Mouse (Mus musculus) limb, embryonic 12.5 days (tissue): ENCODE results near the gene Tmppe. TPM values are rescaled to one million over a fixed set of nuclear protein-coding genes. Genes with fewer than 3 reads are reported as not detected.
"Not testable (repeated sequence)": the region's sequence is repeated elsewhere in the genome, so short reads cannot be mapped to it uniquely, and the experiment has no call there.

Source experiments
- ATAC-seq: fragments of 200-750 bp; cut with Nextera tagmentation; 2 replicates; pipeline ENCODE4 v1.8.0; 2017; ENCODE audit warnings: low read depth, moderate TSS enrichment; ENCODE audit not compliant: insufficient number of reproducible peaks, insufficient read depth, low FRiP score, low TSS enrichment
- H3K27ac ChIP-seq: fragments of 300-500 bp; sonication (generic); 2 replicates; pipeline ENCODE4 v1.5.1; 2016; ENCODE audit warnings: mild to moderate bottlenecking, moderate library complexity
- H3K27me3 ChIP-seq: fragments of 300-500 bp; sonication (generic); 2 replicates; pipeline ENCODE4 v1.6.1; 2016; ENCODE audit warnings: mild to moderate bottlenecking, moderate library complexity
- H3K36me3 ChIP-seq: fragments of 300-500 bp; sonication (generic); 2 replicates; pipeline ENCODE4 v1.6.1; 2016; ENCODE audit warnings: mild to moderate bottlenecking, moderate library complexity
- H3K4me1 ChIP-seq: fragments of 300-500 bp; sonication (generic); replicated peaks from 2 replicates; pipeline ENCODE4 v1.6.1; 2016
- H3K4me2 ChIP-seq: fragments of 300-500 bp; sonication (generic); 2 replicates; pipeline ENCODE4 v1.6.1; 2016; ENCODE audit warnings: mild to moderate bottlenecking, moderate library complexity
- H3K4me3 ChIP-seq: fragments of 300-500 bp; sonication (generic); replicated peaks from 2 replicates; pipeline ENCODE4 v1.5.1; 2016; ENCODE audit warnings: mild to moderate bottlenecking
- H3K9ac ChIP-seq: fragments of 300-500 bp; sonication (generic); replicated peaks from 2 replicates; pipeline ENCODE4 v1.6.1; 2016; ENCODE audit warnings: mild to moderate bottlenecking, moderate library complexity
- H3K9me3 ChIP-seq: fragments of 300-500 bp; sonication (generic); 2 replicates; pipeline ENCODE4 v1.6.1; 2016; ENCODE audit warnings: mild to moderate bottlenecking, moderate library complexity
- WGBS: fragments of 180-500 bp; shearing (Covaris S2); methylation state at CpG from one replicate; pipeline ENCODE4 v1.1.7; 2016; 5-methylcytosine and 5-hydroxymethylcytosine counted together
- polyA plus RNA-seq: library from polyadenylated mRNA; unstranded; fragments of >200 nt; fragmentation: Nextera tagmentation; extraction: Ambion mirVana; gene quantifications from 2 replicates; pipeline ENCODE4 v1.2.1, GENCODE M21; 2016

Tmppe gene
- polyA plus RNA-seq: 10.2 and 10.7 TPM in 2 replicates

DNA sequence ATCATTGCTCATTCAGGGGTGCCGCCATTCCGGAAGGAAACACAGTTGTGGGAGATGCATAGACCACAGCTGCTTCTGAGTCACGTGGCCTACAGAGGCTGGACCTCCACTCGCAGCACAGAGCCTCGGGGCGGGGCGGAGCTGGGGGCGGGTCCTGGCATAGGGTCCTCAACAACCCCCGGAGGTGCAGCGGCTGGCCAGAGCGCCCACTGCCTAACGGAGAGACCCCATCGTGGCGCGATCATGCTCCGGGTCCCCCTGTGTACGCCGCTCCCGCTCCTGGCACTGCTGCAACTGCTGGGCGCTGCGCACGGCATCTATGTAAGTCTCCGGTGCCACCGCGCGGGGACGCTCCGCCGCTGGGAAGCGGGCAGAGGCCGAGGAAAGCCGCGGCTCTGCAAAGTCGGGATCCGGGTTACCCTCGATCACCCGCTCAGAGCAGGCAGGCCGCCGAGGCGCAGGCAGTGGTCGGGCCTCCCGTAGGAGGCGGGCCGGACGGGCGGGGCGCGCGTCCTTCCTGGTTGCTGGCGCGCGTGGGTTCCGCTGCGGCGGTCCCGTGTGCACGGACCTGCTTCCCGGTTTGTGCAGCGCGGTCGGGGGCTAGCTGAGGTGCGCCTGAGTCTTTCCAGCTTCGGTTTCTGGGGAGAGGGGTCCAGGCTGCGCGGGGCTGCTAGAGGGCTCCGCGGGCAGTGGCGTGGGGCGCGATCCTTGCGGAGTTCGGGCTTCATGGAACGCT lies at the start of gene Tmppe, which contains the start of gene Glb1:
Gene Tmppe, plus strand, starts transcription at position 157 of the 736 bp plus-strand sequence.
Gene Glb1, plus strand, starts transcription at position 128 of the 736 bp plus-strand sequence.
- Histone ChIP-seq H3K9me3 (no peaks in the 10 kb centered on the region), H3K4me2 (peak within 1 kb of the TSS; percentile 82), H3K27ac (peak within 1 kb of the TSS; percentile 94), H3K27me3 (no peaks in the 10 kb centered on the region), H3K4me3 (peak within 1 kb of the TSS; percentile 84), H3K4me1 (peaks cover 11% of the 10 kb centered on the region), H3K36me3 (peaks cover 22% of the 10 kb centered on the region), H3K9ac (peak within 1 kb of the TSS; percentile 89)
- peak; percentile 98 for ATAC-seq
- WGBS: under 1% methylated on average over 73 of the region's 73 CpGs

DNA sequence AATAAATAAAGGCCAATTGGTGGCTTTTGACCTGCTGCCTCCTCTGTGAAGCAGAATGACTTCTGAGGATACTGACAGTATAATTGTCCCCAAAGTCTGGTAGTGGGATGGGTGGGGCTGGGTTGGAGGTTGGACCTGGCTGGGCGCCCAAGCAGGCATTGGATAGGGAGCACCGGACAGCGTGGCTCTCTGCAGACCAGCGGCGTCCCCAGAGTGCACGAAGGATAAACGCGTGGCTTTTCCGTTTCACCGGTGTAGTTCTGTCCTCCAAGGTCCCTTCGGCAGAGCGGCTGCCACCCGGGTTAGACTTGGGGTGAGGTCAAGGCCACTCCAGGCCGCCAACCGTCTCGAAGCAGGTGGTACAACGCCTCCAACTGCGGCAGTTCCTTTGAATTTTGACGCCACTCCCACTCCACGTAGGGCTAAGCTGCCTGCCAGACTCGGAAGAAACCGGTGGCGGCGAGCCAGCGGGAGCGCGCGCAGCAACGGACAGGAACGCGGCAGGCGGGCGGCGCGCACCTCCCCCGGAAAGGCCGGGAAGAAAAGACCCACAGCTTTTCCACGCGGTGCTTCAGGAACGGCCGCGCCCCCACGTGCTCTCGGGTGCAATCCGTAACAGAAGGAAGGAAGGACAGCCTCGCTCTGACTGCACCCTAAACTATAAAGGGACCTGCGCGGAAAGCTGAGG lies 33.0 kb upstream of the Tmppe start:
- ATAC-seq: peak; percentile 76; the same call in 1 of the 2 replicates
- peaks cover 10% of the 10 kb centered on the region for H3K27me3 ChIP-seq
- WGBS: 1% methylated on average over 48 of the region's 48 CpGs
- no peak overlapping the region for H3K27ac ChIP-seq
- H3K9ac ChIP-seq: peak overlapping the region; percentile 62
- H3K36me3 ChIP-seq: no peaks in the 10 kb centered on the region; the same call in 1 of the 2 replicates
- no peaks in the 10 kb centered on the region for H3K9me3 ChIP-seq
- peak overlapping the region; percentile 50 for H3K4me3 ChIP-seq
- no peaks in the 10 kb centered on the region; the same call in 1 of the 2 replicates for H3K4me1 ChIP-seq
- peak overlapping the region; percentile 87 for H3K4me2 ChIP-seq

- peak overlapping the region; percentile 50 for H3K4me3 ChIP-seq
- no peak overlapping the region for H3K27ac ChIP-seq
- no peaks in the 10 kb centered on the region; the same call in 1 of the 2 replicates for H3K4me1 ChIP-seq
- H3K9me3 ChIP-seq: no peaks in the 10 kb centered on the region
- peaks cover 10% of the 10 kb centered on the region for H3K27me3 ChIP-seq
- 10% methylated on average over 12 of the region's 12 CpGs for WGBS
- ATAC-seq: no peak
- peaks cover 5% of the 10 kb centered on the region; the same call in 1 of the 2 replicates for H3K36me3 ChIP-seq
- peak overlapping the region; percentile 62 for H3K9ac ChIP-seq
- H3K4me2 ChIP-seq: peak overlapping the region; percentile 87
Measured at GRCm38 (mm10) chr9:114368471-114368858, 32.4 kb upstream of the Tmppe start.

DNA sequence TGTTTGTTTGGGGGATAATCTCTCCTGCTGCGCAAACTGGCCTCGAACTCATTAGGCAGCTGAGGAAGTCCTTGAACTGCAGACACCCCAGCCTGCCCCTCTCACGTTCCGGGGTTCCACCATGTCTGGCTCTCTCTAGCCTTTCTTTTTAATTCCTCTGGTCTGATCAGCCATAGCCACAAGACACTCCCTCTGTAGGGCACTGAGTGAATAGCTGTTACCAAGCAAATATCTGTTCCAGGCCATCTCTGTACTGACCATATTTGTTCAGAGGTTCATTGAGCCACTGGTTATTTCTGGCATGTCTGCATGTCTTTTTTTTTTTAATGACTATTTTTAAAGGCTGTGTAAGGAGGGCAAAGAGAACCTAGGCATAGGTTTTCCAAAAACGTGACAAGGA lies 31.5 kb upstream of the Tmppe start:
- ATAC-seq, H3K27ac ChIP-seq, H3K9me3 ChIP-seq, H3K4me1 ChIP-seq, H3K36me3 ChIP-seq, H3K9ac ChIP-seq, H3K4me2 ChIP-seq, H3K4me3 ChIP-seq: not testable (repeated sequence)
- H3K27me3 ChIP-seq: peaks cover 10% of the 10 kb centered on the region
- WGBS: 64% methylated on average over 5 of the region's 5 CpGs

GRCm38 (mm10) chr9:114371717-114372116 lies 29.2 kb upstream of the Tmppe start:
- H3K4me1 ChIP-seq, H3K4me3 ChIP-seq, H3K9ac ChIP-seq, H3K4me2 ChIP-seq, H3K27ac ChIP-seq, H3K9me3 ChIP-seq, ATAC-seq: not testable (repeated sequence)
- H3K36me3 ChIP-seq: peaks cover 29% of the 10 kb centered on the region
- peaks cover 10% of the 10 kb centered on the region for H3K27me3 ChIP-seq
- WGBS: 41% methylated on average over 5 of the region's 5 CpGs

DNA sequence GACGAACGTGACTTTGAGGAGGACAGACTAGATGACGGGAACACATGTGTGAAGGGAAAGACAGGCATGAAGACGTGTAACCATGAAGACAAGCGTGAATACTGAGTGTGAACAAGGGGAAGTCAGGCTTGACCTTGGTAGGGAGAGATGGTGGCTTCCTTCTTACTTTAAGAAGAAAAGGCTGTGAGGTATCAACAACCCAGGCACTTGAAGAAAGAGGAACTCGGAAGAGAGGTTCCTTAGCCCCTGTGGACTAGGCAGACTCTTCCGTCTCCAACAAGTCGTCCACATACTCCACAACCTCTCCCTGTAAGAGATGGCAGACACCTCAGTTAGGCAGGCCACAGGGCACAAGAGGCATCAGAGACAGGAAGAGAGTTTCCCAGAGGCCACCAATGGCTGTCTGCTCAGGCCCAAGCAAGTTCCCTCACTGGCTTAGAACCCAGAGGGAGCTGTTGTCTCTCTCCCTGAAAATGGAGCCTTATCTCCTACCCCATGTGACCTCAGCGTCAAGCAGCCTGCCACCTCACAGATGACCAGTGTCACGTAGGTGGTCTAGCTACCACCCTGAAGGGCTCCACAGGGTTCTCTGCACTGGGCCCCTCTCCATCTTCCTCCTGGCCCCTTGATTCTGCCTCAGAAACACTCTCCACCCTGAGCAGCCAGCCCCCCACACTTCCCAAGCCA lies 25.5 kb upstream of the Tmppe start:
- H3K27ac ChIP-seq: no peak overlapping the region
- H3K36me3 ChIP-seq: peaks cover 62% of the 10 kb centered on the region
- 88% methylated on average over 10 of the region's 10 CpGs for WGBS
- H3K9ac ChIP-seq: no peak overlapping the region
- H3K4me2 ChIP-seq: no peak overlapping the region
- no peaks in the 10 kb centered on the region for H3K27me3 ChIP-seq
- H3K4me1 ChIP-seq: no peaks in the 10 kb centered on the region
- H3K9me3 ChIP-seq: no peaks in the 10 kb centered on the region
- no peak overlapping the region for H3K4me3 ChIP-seq
- no peak for ATAC-seq

DNA sequence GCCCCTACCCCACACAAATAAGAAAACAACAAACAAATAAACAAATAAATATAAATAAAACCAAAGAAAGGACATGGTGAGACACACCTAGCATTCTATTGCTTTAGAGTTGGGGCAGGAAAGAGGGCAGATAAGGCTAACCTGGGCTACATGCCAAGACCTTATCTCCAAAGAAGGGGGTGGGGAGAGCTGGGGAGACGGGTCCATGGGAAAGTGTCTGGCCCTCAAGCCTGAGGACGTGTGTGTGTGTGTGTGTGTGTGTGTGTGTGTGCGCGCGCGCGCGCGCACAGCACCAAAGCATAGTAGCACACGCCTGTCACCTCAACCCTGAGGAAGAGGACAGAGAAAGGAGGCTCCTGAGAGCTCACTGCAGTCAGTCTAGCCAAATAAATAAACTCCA lies 23.7 kb upstream of the Tmppe start:
- no peaks in the 10 kb centered on the region for H3K4me1 ChIP-seq
- H3K9me3 ChIP-seq: no peaks in the 10 kb centered on the region
- H3K4me3 ChIP-seq: no peak overlapping the region
- H3K36me3 ChIP-seq: peaks cover 65% of the 10 kb centered on the region
- ATAC-seq: no peak
- H3K27ac ChIP-seq: no peak overlapping the region
- no peaks in the 10 kb centered on the region for H3K27me3 ChIP-seq
- WGBS: 95% methylated on average over 10 of the region's 10 CpGs
- H3K4me2 ChIP-seq: no peak overlapping the region
- no peak overlapping the region for H3K9ac ChIP-seq

GRCm38 (mm10) chr9:114379871-114380270 lies 21.0 kb upstream of the Tmppe start:
- Histone ChIP-seq H3K27me3 (no peaks in the 10 kb centered on the region), H3K9ac (no peak overlapping the region), H3K4me1 (no peaks in the 10 kb centered on the region), H3K4me3 (no peak overlapping the region), H3K36me3 (peaks cover 78% of the 10 kb centered on the region), H3K4me2 (no peak overlapping the region), H3K27ac (no peak overlapping the region), H3K9me3 (no peaks in the 10 kb centered on the region)
- ATAC-seq: no peak
- 84% methylated on average over 12 of the region's 12 CpGs for WGBS

- no peaks in the 10 kb centered on the region for H3K27me3 ChIP-seq
- H3K9ac ChIP-seq: no peak overlapping the region
- no peak overlapping the region for H3K4me3 ChIP-seq
- no peak for ATAC-seq
- H3K4me1 ChIP-seq: no peaks in the 10 kb centered on the region
- WGBS: 69% methylated on average over 17 of the region's 17 CpGs
- no peak overlapping the region for H3K27ac ChIP-seq
- no peaks in the 10 kb centered on the region for H3K9me3 ChIP-seq
- H3K4me2 ChIP-seq: no peak overlapping the region
- peaks cover 80% of the 10 kb centered on the region for H3K36me3 ChIP-seq
Measured at GRCm38 (mm10) chr9:114380881-114381733, 19.8 kb upstream of the Tmppe start.

DNA sequence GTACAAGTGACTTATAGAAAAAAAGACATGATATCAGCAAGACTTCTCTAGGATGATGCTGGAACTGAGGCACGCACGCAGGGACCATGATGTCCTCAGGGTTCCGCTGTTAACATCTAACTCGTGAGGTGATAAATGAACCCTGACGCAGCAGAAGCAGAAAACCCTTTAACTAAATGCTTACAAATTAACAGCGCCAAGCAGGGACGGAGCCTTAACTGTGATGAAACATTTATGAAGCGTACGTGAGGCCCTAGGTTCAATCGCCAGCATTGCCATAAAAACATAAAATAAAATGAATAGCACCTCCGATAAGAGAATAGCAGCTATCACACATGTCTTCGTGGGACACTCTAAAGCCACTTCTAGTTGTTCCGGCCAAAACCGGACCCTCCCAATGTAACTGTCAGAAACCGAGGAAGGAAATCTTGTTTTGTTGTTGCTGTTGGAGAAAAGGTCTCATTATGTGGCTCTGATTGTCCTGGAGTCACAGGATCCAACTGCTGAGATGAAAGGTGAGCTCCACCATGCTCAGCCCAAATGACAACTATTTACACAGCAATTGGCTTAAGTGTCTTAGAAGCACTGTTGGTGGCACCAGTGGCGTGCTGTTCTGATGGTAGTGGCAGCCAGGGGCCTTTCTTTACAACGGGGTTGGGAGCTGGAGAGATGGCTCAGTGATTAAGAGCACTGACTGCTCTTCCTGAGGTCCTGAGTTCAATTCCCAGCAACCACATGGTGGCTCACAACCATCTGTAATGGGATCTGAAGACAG lies 17.8 kb upstream of the Tmppe start:
- Histone ChIP-seq H3K27ac (no peak overlapping the region), H3K4me1 (peaks cover under 1% of the 10 kb centered on the region), H3K9ac (no peak overlapping the region), H3K27me3 (no peaks in the 10 kb centered on the region), H3K36me3 (peaks cover 65% of the 10 kb centered on the region), H3K4me2 (no peak overlapping the region), H3K9me3 (no peaks in the 10 kb centered on the region), H3K4me3 (no peak overlapping the region)
- 75% methylated on average over 17 of the region's 17 CpGs for WGBS
- ATAC-seq: no peak
